Mouse (Mus musculus): Measurements from ENCODE around the gene Vmn1r130. TPM values are rescaled to one million over a fixed set of nuclear protein-coding genes. Genes with fewer than 3 reads are reported as not detected.
"Not testable (repeated sequence)": the region's sequence is repeated elsewhere in the genome, so short reads cannot be mapped to it uniquely, and the experiment has no call there.

Vmn1r130 gene
- total RNA-seq (2017) = not detected in 2 replicates

- not testable (repeated sequence) for ATAC-seq (ENCODE audit: extremely low read depth, insufficient number of reproducible peaks, low FRiP score, poor library complexity, severe bottlenecking)
Measured at GRCm38 (mm10) chr7:21511480-21511879, at the start of gene Vmn1r130. Vmn1r130 (plus strand) TSS chr7:21511780.

DNA sequence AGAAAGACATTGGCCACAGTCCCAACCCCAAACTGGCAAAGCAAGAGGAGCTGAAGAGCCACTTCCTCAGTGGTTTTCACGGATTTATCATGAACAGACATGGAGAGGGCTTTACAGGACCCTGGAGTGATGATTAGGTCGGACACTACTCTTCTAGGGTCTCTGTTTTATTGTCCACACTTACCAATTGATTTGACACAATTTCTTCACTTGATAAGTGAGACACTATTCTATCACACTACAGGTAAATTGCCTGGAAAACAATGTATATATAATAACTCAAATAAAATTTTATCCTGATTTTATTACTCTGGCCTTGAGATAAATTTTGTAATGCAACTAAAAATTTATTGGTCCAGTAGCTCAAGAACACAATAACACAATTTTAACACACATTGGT lies 34.4 kb downstream of the Vmn1r130 start, which contains the start of gene Vmn1r131:
TSS of gene Vmn1r131 (minus strand) at position 101 of the 400 bp plus-strand sequence.
- not testable (repeated sequence) for ATAC-seq (ENCODE audit: extremely low read depth, insufficient number of reproducible peaks, low FRiP score, poor library complexity, severe bottlenecking)

Other genes starting within 250 kb of the Vmn1r130 start
- gene Vmn1r125, start 239.6 kb upstream of the Vmn1r130 start, total RNA-seq (2017) = not detected in 2 replicates
- not detected in 2 replicates for gene Vmn1r126, start 210.3 kb upstream of the Vmn1r130 start, total RNA-seq (2017)
- not detected in 2 replicates for gene Vmn1r127, start 191.9 kb upstream of the Vmn1r130 start, total RNA-seq (2017)
- not detected in 2 replicates for gene Vmn1r128, start 162.4 kb upstream of the Vmn1r130 start, total RNA-seq (2017)
- not detected in 2 replicates for gene Vmn1r129, start 150.5 kb upstream of the Vmn1r130 start, total RNA-seq (2017)
- not detected in 2 replicates for gene Gm6882, start 79.0 kb upstream of the Vmn1r130 start, total RNA-seq (2017)
- gene Vmn1r131, start 34.3 kb downstream of the Vmn1r130 start, total RNA-seq (2017) = not detected in 2 replicates
- not detected in 2 replicates for gene Vmn1r132, start 102.3 kb downstream of the Vmn1r130 start, total RNA-seq (2017)
- not detected in 2 replicates for gene Gm4175, start 249.7 kb downstream of the Vmn1r130 start, total RNA-seq (2017)